Mouse (Mus musculus) heart, embryonic 11.5 days (tissue): ENCODE results near the gene Rcor3. TPM values are rescaled to one million over a fixed set of nuclear protein-coding genes. Genes with fewer than 3 reads are reported as not detected.

ENCODE experiments used
- ATAC-seq: fragments of 200-750 bp; cut with Nextera tagmentation; replicated peaks from 2 replicates; pipeline ENCODE4 v1.8.0; 2017; ENCODE audit warnings: moderate library complexity; ENCODE audit not compliant: insufficient number of reproducible peaks, low FRiP score, low TSS enrichment
- H3K27ac ChIP-seq: fragments of 300-500 bp; sonication (generic); 2 replicates; pipeline ENCODE4 v1.5.1; 2014; ENCODE audit warnings: mild to moderate bottlenecking, low read depth, low read length
- H3K27me3 ChIP-seq: fragments of 300-500 bp; sonication (generic); 2 replicates; pipeline ENCODE4 v1.6.1; 2014; ENCODE audit warnings: mild to moderate bottlenecking, low read length, mixed read lengths; ENCODE audit not compliant: control insufficient read depth, insufficient read depth
- H3K36me3 ChIP-seq: fragments of 300-500 bp; sonication (generic); 2 replicates; pipeline ENCODE4 v1.6.1; 2014; ENCODE audit warnings: mild to moderate bottlenecking, low read length, moderate library complexity, mixed read lengths; ENCODE audit not compliant: control insufficient read depth, insufficient read depth
- H3K4me1 ChIP-seq: fragments of 300-500 bp; sonication (generic); 2 replicates; pipeline ENCODE4 v1.6.1; 2014; ENCODE audit warnings: low read length; ENCODE audit not compliant: control insufficient read depth, insufficient read depth
- H3K4me2 ChIP-seq: fragments of 300-500 bp; sonication (generic); 2 replicates; pipeline ENCODE4 v1.6.1; 2014; ENCODE audit warnings: mild to moderate bottlenecking, moderate library complexity
- H3K4me3 ChIP-seq: fragments of 300-500 bp; sonication (generic); 2 replicates; pipeline ENCODE4 v1.5.1; 2014; ENCODE audit warnings: low read depth, low read length
- H3K9ac ChIP-seq: fragments of 300-500 bp; sonication (generic); 2 replicates; pipeline ENCODE4 v1.6.1; 2014; ENCODE audit warnings: mild to moderate bottlenecking, low read depth, low read length, moderate library complexity
- H3K9me3 ChIP-seq: fragments of 300-500 bp; sonication (generic); replicated peaks from 2 replicates; pipeline ENCODE4 v1.6.1; 2016; ENCODE audit warnings: low read length; ENCODE audit not compliant: control insufficient read depth
- WGBS: fragments of 180-500 bp; shearing (Covaris S2); extraction: QIAGEN DNeasy Blood & Tissue Kit; methylation state at CpG from one replicate; pipeline ENCODE4 v1.1.7; 2014; ENCODE audit not compliant: insufficient replicate concordance; 5-methylcytosine and 5-hydroxymethylcytosine counted together
- polyA plus RNA-seq: library from polyadenylated mRNA; unstranded; fragments of >200 nt; fragmentation: Nextera tagmentation; extraction: Ambion mirVana; gene quantifications from 2 replicates; pipeline ENCODE4 v1.2.1, GENCODE M21; 2014

The Rcor3 gene
- polyA plus RNA-seq: 24.8 and 25.7 TPM in 2 replicates

- peak within 1 kb of the TSS; percentile 97 for H3K4me2 ChIP-seq
- no peaks in the 10 kb centered on the region for H3K27me3 ChIP-seq
- peak within 1 kb of the TSS; percentile 94 for H3K27ac ChIP-seq
- peak within 1 kb of the TSS; percentile 91 for H3K9ac ChIP-seq
- peaks cover 8% of the 10 kb centered on the region; the same call in 1 of the 2 replicates for H3K4me1 ChIP-seq
- H3K4me3 ChIP-seq: peak within 1 kb of the TSS; percentile 86
- ATAC-seq: peak; percentile 89
- H3K36me3 ChIP-seq: no peaks in the 10 kb centered on the region
- no peaks in the 10 kb centered on the region for H3K9me3 ChIP-seq
- WGBS: under 1% methylated on average over 63 of the region's 88 CpGs
Measured at GRCm38 (mm10) chr1:192137926-192138910, at the start of gene Rcor3. TSS of gene Rcor3 (minus strand) at chr1:192138062.

GRCm38 (mm10) chr1:192181696-192182257 lies 43.9 kb upstream of the Rcor3 start:
- Histone ChIP-seq H3K27me3 (no peaks in the 10 kb centered on the region), H3K4me2 (no peak overlapping the region), H3K9ac (no peak overlapping the region), H3K36me3 (no peaks in the 10 kb centered on the region), H3K27ac (no peak overlapping the region), H3K4me1 (no peaks in the 10 kb centered on the region), H3K9me3 (peaks cover 3% of the 10 kb centered on the region; the same call in 1 of the 2 replicates), H3K4me3 (no peak overlapping the region)
- ATAC-seq: no peak
- 75% methylated on average over 4 of the region's 4 CpGs for WGBS

- H3K4me1 ChIP-seq: no peaks in the 10 kb centered on the region
- H3K36me3 ChIP-seq: no peaks in the 10 kb centered on the region
- 52% methylated on average over 3 of the region's 3 CpGs for WGBS
- ATAC-seq: no peak
- no peak overlapping the region for H3K9ac ChIP-seq
- H3K4me3 ChIP-seq: no peak overlapping the region
- H3K27ac ChIP-seq: no peak overlapping the region
- no peak overlapping the region for H3K4me2 ChIP-seq
- H3K27me3 ChIP-seq: no peaks in the 10 kb centered on the region
- peaks cover 3% of the 10 kb centered on the region; the same call in 1 of the 2 replicates for H3K9me3 ChIP-seq
Measured at GRCm38 (mm10) chr1:192179877-192180276, 42.0 kb upstream of the Rcor3 start.

- no peaks in the 10 kb centered on the region for H3K4me1 ChIP-seq
- H3K36me3 ChIP-seq: no peaks in the 10 kb centered on the region
- H3K9ac ChIP-seq: no peak overlapping the region
- H3K27ac ChIP-seq: no peak overlapping the region
- no peak for ATAC-seq
- H3K9me3 ChIP-seq: no peaks in the 10 kb centered on the region
- H3K4me2 ChIP-seq: no peak overlapping the region
- WGBS: 81% methylated on average over 3 of the region's 3 CpGs
- no peaks in the 10 kb centered on the region for H3K27me3 ChIP-seq
- H3K4me3 ChIP-seq: no peak overlapping the region
Measured at GRCm38 (mm10) chr1:192171477-192171876, 33.6 kb upstream of the Rcor3 start.

- Histone ChIP-seq H3K9ac (no peak overlapping the region), H3K36me3 (no peaks in the 10 kb centered on the region), H3K27me3 (no peaks in the 10 kb centered on the region), H3K27ac (no peak overlapping the region), H3K4me1 (no peaks in the 10 kb centered on the region), H3K9me3 (no peaks in the 10 kb centered on the region), H3K4me3 (no peak overlapping the region), H3K4me2 (no peak overlapping the region)
- ATAC-seq: no peak
- WGBS: 83% methylated on average over 4 of the region's 4 CpGs
Measured at GRCm38 (mm10) chr1:192151179-192151578, 13.3 kb upstream of the Rcor3 start.

- Histone ChIP-seq H3K9me3 (no peaks in the 10 kb centered on the region), H3K4me3 (no peak overlapping the region), H3K27ac (no peak overlapping the region), H3K36me3 (no peaks in the 10 kb centered on the region), H3K27me3 (no peaks in the 10 kb centered on the region), H3K9ac (no peak overlapping the region), H3K4me2 (no peak overlapping the region), H3K4me1 (peaks cover 8% of the 10 kb centered on the region; the same call in 1 of the 2 replicates)
- no peak for ATAC-seq
- WGBS: 90% methylated on average over 2 of the region's 2 CpGs
Measured at GRCm38 (mm10) chr1:192140313-192140712, 2.5 kb upstream of the Rcor3 start.

- Histone ChIP-seq H3K4me1 (peaks cover 8% of the 10 kb centered on the region; the same call in 1 of the 2 replicates), H3K9me3 (no peaks in the 10 kb centered on the region), H3K36me3 (no peaks in the 10 kb centered on the region), H3K4me3 (peak overlapping the region; percentile 86), H3K9ac (peak overlapping the region; percentile 91), H3K27me3 (no peaks in the 10 kb centered on the region), H3K4me2 (peak overlapping the region; percentile 97), H3K27ac (peak overlapping the region; percentile 94)
- ATAC-seq: peak; percentile 43; the same call in 1 of the 2 replicates
- WGBS: under 1% methylated on average over 18 of the region's 61 CpGs
Measured at GRCm38 (mm10) chr1:192137291-192137925, 454 bp downstream of the Rcor3 start.

GRCm38 (mm10) chr1:192136561-192137290 lies 1.1 kb downstream of the Rcor3 start:
- Histone ChIP-seq H3K9ac (peak overlapping the region; percentile 91), H3K36me3 (no peaks in the 10 kb centered on the region), H3K4me2 (peak overlapping the region; percentile 97), H3K27ac (peak overlapping the region; percentile 94), H3K9me3 (no peaks in the 10 kb centered on the region), H3K27me3 (no peaks in the 10 kb centered on the region), H3K4me1 (peaks cover 8% of the 10 kb centered on the region; the same call in 1 of the 2 replicates), H3K4me3 (peak overlapping the region; percentile 86)
- ATAC-seq: peak; percentile 78
- 1% methylated on average over 52 of the region's 55 CpGs for WGBS
